Mouse (Mus musculus) intestine, embryonic 14.5 days (tissue): ENCODE measurements at regions not wholly inside any gene's neighbourhood (a gene's known extent, or its start where the extent isn't known, plus 50 kb on each side); places are given as distances from the start of the nearest gene placed in this dataset.

Source experiments
- ATAC-seq: fragments of 200-750 bp; cut with Nextera tagmentation; replicated peaks from 2 replicates; pipeline ENCODE4 v1.8.0; 2017; ENCODE audit warnings: low read depth, moderate number of reproducible peaks, moderate TSS enrichment, moderate library complexity; ENCODE audit not compliant: low FRiP score, low TSS enrichment
- DNase-seq: peaks from one replicate; pipeline ENCODE4 v3.0.0-alpha.2; 2018; ENCODE audit warnings: low spot score
- H3K27ac ChIP-seq: fragments of 300-500 bp; sonication (generic); 2 replicates; pipeline ENCODE4 v1.5.1; 2014; ENCODE audit warnings: low read depth, mild to moderate bottlenecking, control low read depth
- H3K27me3 ChIP-seq: fragments of 300-500 bp; sonication (generic); replicated peaks from 2 replicates; pipeline ENCODE4 v1.6.1; 2014; ENCODE audit warnings: low read length, control low read depth; ENCODE audit not compliant: control insufficient read depth, insufficient read depth
- H3K36me3 ChIP-seq: fragments of 300-500 bp; sonication (generic); 2 replicates; pipeline ENCODE4 v1.6.1; 2014; ENCODE audit warnings: low read length, control low read depth; ENCODE audit not compliant: control insufficient read depth, insufficient read depth
- H3K4me1 ChIP-seq: fragments of 300-500 bp; sonication (generic); replicated peaks from 2 replicates; pipeline ENCODE4 v1.6.1; 2014; ENCODE audit warnings: low read length, control low read depth, mixed read lengths; ENCODE audit not compliant: control insufficient read depth, insufficient read depth
- H3K4me2 ChIP-seq: fragments of 300-500 bp; sonication (generic); 2 replicates; pipeline ENCODE4 v1.6.1; 2014; ENCODE audit warnings: low read length
- H3K4me3 ChIP-seq: fragments of 300-500 bp; sonication (generic); 2 replicates; pipeline ENCODE4 v1.5.1; 2014; ENCODE audit warnings: low read depth, low read length, control low read depth, mixed read lengths
- H3K9ac ChIP-seq: fragments of 300-500 bp; sonication (generic); 2 replicates; pipeline ENCODE4 v1.6.1; 2014; ENCODE audit warnings: mild to moderate bottlenecking, low read length
- H3K9me3 ChIP-seq: fragments of 300-500 bp; sonication (generic); 2 replicates; pipeline ENCODE4 v1.6.1; 2016; ENCODE audit warnings: low read length, control low read depth; ENCODE audit not compliant: control insufficient read depth
- WGBS: fragments of 180-500 bp; shearing (Covaris S2); extraction: QIAGEN DNeasy Blood & Tissue Kit; methylation state at CpG from one replicate; pipeline ENCODE4 v1.1.7; 2014; 5-methylcytosine and 5-hydroxymethylcytosine counted together

DNA sequence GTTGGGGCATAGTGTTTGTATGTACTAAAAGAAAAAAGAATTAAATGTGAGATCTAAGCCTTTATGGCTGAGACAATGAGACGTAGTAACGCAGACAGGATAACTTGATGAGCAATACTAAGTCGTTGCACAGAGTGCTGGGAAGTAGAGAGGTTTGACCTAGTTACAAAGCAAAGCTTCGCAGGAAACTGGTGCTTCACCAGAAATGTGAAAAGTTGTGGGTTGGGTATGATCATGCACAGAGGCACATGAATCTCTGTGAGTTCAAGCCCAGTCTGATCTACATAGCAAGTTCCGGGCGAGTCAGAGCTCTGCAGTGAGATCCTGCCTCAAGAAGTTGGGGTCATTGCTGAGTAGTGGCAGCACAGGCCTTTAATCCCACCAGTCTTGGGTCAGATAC, 65.3 kb upstream of the Jmy start:
- Histone ChIP-seq H3K4me2 (no peak overlapping the region), H3K9ac (no peak overlapping the region), H3K27ac (no peak overlapping the region), H3K27me3 (no peaks in the 10 kb centered on the region), H3K9me3 (no peaks in the 10 kb centered on the region), H3K36me3 (no peaks in the 10 kb centered on the region), H3K4me3 (no peak overlapping the region), H3K4me1 (no peaks in the 10 kb centered on the region)
- ATAC-seq (no peak), DNase-seq (no peak)
- 94% methylated on average over 6 of the region's 6 CpGs for WGBS

DNA sequence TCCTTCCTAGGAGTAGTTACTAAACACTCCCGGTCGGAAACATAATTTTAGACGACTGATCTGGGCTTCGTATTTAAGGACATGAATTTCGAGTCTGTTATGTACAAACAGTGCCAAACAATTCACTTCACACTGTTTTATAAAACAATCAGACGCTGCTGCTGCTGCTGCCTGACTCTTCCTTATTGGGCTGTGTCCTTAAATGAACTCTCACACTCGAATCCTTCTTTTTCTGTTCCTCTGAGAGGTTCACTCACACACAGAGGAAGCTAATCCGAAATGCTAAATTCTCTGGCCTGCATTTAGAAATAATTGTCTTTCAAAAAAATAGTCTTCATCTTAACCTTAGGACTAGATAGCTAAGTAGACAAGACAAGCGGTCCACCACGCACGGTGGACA, 64.5 kb upstream of the Jmy start:
- Histone ChIP-seq H3K9ac (no peak overlapping the region), H3K36me3 (no peaks in the 10 kb centered on the region), H3K4me2 (no peak overlapping the region), H3K9me3 (no peaks in the 10 kb centered on the region), H3K4me3 (no peak overlapping the region), H3K27ac (no peak overlapping the region), H3K4me1 (no peaks in the 10 kb centered on the region), H3K27me3 (no peaks in the 10 kb centered on the region)
- peak; percentile 13 for DNase-seq
- WGBS = 82% methylated on average over 11 of the region's 11 CpGs
- no peak for ATAC-seq

DNA sequence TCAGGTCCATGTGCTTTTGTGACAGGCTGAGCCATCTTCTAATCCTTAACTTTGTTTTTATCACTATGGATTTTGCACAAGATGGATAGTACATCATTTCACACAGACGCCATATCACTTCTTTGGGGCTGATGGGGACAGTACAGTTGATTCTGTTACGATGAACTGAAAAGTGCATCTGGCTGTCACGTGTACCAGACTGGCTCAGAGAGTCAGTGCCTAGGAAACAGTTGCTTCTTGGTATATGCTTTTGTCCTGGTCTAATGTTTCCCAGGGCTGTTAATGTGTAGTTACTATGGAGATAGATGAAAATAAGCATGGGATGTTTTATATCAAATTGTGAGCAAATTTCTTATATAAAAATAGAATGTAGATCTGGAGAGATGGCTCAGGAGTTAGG, 60.7 kb upstream of the Jmy start:
- Histone ChIP-seq H3K4me3 (no peak overlapping the region), H3K27me3 (no peaks in the 10 kb centered on the region), H3K4me2 (no peak overlapping the region), H3K27ac (no peak overlapping the region), H3K36me3 (no peaks in the 10 kb centered on the region), H3K4me1 (no peaks in the 10 kb centered on the region), H3K9ac (no peak overlapping the region), H3K9me3 (no peaks in the 10 kb centered on the region)
- 87% methylated on average over 3 of the region's 3 CpGs for WGBS
- DNase-seq (no peak), ATAC-seq (no peak)

DNA sequence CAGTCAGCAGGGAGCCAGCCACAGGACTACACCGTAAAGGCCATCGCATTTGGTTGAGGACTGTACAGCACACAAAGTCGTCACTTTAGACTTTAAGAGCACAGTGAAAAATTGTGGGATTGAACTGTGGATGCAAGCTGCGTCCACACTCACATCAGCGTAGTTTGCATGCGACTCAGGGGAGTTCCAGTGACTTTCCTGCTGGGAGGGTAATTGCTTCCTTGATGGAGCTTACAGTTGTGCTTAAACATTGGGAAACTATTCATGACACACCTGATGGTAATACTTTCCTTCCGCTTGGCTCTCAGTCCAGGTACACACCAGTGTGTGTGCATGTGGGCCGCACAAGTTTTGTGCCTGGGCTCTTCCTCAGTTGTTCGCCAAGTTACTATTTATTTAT, 59.0 kb upstream of the Jmy start:
- H3K4me3 ChIP-seq = no peak overlapping the region
- ATAC-seq (no peak), DNase-seq (no peak)
- no peak overlapping the region for H3K27ac ChIP-seq
- 91% methylated on average over 9 of the region's 9 CpGs for WGBS
- H3K4me1 ChIP-seq = no peaks in the 10 kb centered on the region
- H3K9ac ChIP-seq = no peak overlapping the region
- no peaks in the 10 kb centered on the region for H3K36me3 ChIP-seq
- no peak overlapping the region for H3K4me2 ChIP-seq
- H3K27me3 ChIP-seq = no peaks in the 10 kb centered on the region
- no peaks in the 10 kb centered on the region for H3K9me3 ChIP-seq

DNA sequence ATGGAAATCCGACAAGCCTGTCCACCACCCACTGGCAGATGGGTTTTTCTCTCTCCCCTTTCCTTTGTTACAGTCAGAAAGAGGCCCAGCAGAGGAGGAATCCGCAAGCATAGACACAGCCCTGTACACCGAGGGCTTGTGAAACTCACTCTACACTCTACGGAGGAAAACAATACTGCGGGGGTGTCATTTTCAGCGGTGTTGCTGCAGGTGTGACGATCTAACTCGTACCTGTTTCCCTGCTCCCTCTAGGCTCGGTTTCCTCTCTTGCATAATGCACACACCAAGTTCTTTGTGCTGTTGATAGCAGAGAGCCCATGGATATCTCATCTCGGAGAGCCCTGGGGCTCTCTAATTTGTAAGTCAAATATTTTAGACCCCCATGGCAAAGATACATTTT, 56.5 kb upstream of the Jmy start:
- Histone ChIP-seq H3K36me3 (no peaks in the 10 kb centered on the region), H3K9me3 (no peaks in the 10 kb centered on the region), H3K9ac (no peak overlapping the region), H3K4me2 (no peak overlapping the region), H3K27ac (no peak overlapping the region), H3K4me1 (no peaks in the 10 kb centered on the region), H3K27me3 (no peaks in the 10 kb centered on the region), H3K4me3 (no peak overlapping the region)
- ATAC-seq (no peak), DNase-seq (no peak)
- 73% methylated on average over 10 of the region's 10 CpGs for WGBS

DNA sequence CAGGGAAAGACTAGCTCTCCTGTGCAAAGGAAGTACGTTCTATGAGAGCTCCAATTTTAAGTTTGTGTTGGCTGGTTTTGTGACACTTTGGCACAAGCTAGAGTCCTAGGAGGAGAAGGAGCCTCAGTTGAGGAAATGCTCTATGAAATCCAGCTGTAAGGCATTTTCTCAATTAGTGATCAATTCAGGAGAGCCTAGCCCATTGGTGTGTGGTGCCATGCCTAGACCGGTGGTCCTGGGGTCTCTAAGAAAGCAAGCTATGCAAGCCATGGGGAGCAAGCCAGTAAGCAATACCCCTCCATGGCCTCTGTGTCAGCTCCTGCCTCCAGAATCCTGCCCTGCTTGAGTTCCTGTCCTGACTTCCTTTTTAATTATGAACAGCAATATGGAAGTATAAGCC, 55.3 kb upstream of the Jmy start:
- WGBS = 98% methylated on average over 2 of the region's 2 CpGs
- no peak overlapping the region for H3K4me2 ChIP-seq
- no peaks in the 10 kb centered on the region for H3K9me3 ChIP-seq
- no peak overlapping the region for H3K4me3 ChIP-seq
- no peaks in the 10 kb centered on the region for H3K36me3 ChIP-seq
- DNase-seq = no peak
- no peaks in the 10 kb centered on the region for H3K4me1 ChIP-seq
- H3K27ac ChIP-seq = no peak overlapping the region
- ATAC-seq = no peak
- H3K27me3 ChIP-seq = no peaks in the 10 kb centered on the region
- no peak overlapping the region for H3K9ac ChIP-seq

DNA sequence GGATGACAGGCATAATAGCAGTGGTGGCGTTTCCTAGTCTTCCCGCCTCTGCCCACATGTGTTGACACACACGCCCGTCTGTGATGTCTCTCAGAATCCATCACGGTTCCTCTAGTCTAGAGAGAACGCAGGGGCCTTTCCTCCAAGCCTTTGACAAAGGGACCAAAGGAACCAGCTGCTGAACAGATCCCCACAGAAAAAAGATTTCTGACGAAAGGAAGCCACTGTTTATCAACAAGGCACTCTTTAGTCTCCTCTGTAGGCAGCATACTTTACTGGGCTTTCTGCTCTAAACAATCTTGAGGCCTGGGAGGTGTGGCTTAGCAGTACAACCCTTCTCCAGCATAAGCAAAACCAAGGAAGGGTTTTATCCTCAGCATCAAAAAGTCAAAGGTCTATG, 54.3 kb upstream of the Jmy start:
- no peaks in the 10 kb centered on the region for H3K27me3 ChIP-seq
- WGBS = 44% methylated on average over 7 of the region's 7 CpGs
- no peaks in the 10 kb centered on the region for H3K4me1 ChIP-seq
- no peak overlapping the region for H3K9ac ChIP-seq
- ATAC-seq = no peak
- H3K27ac ChIP-seq = 0 out of 2 replicates have a peak overlapping the region, but pooled peaks have one; percentile 10
- H3K9me3 ChIP-seq = no peaks in the 10 kb centered on the region
- H3K4me2 ChIP-seq = no peak overlapping the region
- H3K4me3 ChIP-seq = no peak overlapping the region
- no peaks in the 10 kb centered on the region for H3K36me3 ChIP-seq
- DNase-seq = no peak

DNA sequence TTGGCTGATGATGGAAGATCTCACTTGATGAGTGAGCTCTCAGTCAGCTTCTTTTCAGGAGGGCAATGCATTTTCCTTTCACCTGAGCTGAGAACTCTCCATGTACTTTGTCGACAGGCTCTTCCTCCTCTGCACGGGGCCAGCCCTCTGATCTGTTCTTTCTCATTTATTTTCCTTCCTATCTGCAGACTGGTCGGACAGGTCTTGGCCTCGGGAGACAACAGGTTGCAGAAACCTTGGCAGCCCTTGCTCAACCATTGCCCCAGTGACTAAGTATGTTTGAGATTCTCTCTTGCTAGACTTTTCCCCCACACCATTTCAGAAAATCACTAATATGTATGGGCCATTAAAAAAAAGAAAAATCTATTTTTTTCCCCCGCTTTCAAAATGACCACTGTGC, 53.7 kb upstream of the Jmy start:
- H3K36me3 ChIP-seq = no peaks in the 10 kb centered on the region
- no peaks in the 10 kb centered on the region for H3K9me3 ChIP-seq
- H3K9ac ChIP-seq = no peak overlapping the region
- no peaks in the 10 kb centered on the region for H3K4me1 ChIP-seq
- no peaks in the 10 kb centered on the region for H3K27me3 ChIP-seq
- DNase-seq (no peak), ATAC-seq (no peak)
- H3K4me2 ChIP-seq = no peak overlapping the region
- H3K4me3 ChIP-seq = no peak overlapping the region
- H3K27ac ChIP-seq = no peak overlapping the region
- 41% methylated on average over 5 of the region's 5 CpGs for WGBS

DNA sequence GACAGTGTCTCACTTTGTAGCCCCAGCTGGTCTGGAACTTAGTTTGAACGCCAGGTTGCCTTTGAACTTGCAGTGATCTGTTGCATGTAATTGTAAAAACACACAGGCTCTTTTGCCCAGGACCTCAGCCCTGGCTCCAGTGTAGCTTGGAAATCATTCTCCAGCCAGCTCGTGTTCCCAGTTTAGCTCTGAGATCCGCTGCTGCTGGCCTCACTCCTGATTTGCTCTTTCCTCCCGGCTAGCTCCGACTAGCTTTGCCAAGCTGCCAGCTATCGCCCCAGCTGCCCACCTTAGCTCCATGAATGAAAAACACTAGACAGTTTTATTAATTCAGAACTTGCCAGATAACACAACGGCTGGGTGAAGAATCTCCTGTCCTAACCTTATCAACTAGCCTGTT, 50.7 kb upstream of the Jmy start:
- Histone ChIP-seq H3K27ac (no peak overlapping the region), H3K4me3 (no peak overlapping the region), H3K4me2 (no peak overlapping the region), H3K9ac (no peak overlapping the region), H3K4me1 (no peaks in the 10 kb centered on the region), H3K27me3 (no peaks in the 10 kb centered on the region), H3K9me3 (no peaks in the 10 kb centered on the region), H3K36me3 (no peaks in the 10 kb centered on the region)
- no peak for ATAC-seq
- DNase-seq = no peak
- WGBS = 80% methylated on average over 7 of the region's 7 CpGs
